Mouse (Mus musculus): ENCODE results near the gene Lpar1.

GRCm38 (mm10) chr4:58581191-58581590 is 27.5 kb upstream of the Lpar1 start:
- TF ChIP-seq CTCF (IDR thresholded peaks at IDR 0.05; ENCODE audit: low read depth) (no peak), EP300 (IDR thresholded peaks at IDR 0.05; ENCODE audit: low read depth) (no peak)
